Mouse (Mus musculus): ENCODE measurements around the gene Mrps18c.

DNA sequence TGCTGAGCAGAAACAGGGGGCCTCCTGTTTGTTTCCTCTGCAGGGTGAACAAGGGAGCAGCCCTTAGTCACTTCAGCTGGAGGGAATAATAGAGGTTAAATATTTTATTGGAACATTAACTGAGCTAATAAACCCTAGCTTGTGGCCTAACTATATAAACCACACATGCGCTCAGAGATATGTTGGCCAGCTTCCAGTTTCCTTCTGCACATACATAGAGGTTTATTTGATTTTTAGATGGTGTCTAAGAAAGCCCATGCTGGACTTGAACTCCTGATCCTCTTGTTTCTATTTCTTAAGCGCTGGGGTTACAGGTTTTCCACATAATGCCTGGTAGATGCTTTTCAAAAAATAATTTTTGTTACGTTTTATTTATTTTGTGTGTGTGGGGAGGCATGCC, 46.1 kb downstream of the Mrps18c start:
- TF ChIP-seq ZC3H11A (IDR thresholded peaks at IDR 0.05; ENCODE audit: borderline replicate concordance, low read depth, low read length) (no peak), HCFC1 (IDR thresholded peaks at IDR 0.05; ENCODE audit: borderline replicate concordance, insufficient read depth, low read length) (no peak), MAFK (IDR thresholded peaks at IDR 0.05; ENCODE audit: insufficient read depth, low read depth, low read length) (no peak)
